Mouse (Mus musculus): ENCODE data around the gene Chrna9.

DNA sequence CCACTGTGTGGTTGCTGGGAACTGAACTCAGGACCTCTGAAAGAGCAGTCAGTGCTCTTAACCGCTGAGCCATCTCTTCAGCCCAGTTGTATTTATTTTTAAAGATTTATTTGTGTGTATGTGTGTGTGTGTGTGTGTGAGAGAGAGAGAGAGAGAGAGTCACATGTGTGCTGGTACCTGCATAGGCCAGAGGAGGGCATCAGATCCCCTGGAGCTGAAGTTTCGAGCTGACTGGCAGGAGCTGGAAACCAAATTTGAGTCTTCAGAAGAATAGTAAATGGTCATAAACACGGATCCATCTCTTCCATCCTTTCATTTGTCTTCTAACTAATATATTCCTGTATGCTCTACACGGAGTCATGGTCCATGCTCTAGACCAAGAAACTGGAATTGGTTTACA, 1.5 kb upstream of the Chrna9 start:
- TF ChIP-seq CTCF (IDR thresholded peaks at IDR 0.05; ENCODE audit: borderline replicate concordance, extremely low read depth, insufficient read depth, insufficient read length): no peak
- TF ChIP-seq POLR2A (IDR thresholded peaks at IDR 0.05; ENCODE audit: borderline replicate concordance, extremely low read depth, insufficient read depth, insufficient read length, poor library complexity, severe bottlenecking): no peak
